Mouse (Mus musculus) right cerebral cortex, postnatal 10 days (tissue): ENCODE data around the gene Zfp148.

Experiments used
- DNase-seq, 2 experiments: peaks; one replicate each; pipeline ENCODE4 v3.0.0; 2021; ENCODE audit warnings: low spot score in 2 of 2

Gene Zfp148

GRCm38 (mm10) chr16:33531184-33531583 is 150.5 kb downstream of the Zfp148 start:
- DNase-seq = no peak

- no peak for DNase-seq
Observed at GRCm38 (mm10) chr16:33536456-33536855, 155.8 kb downstream of the Zfp148 start.

- DNase-seq = no peak
Observed at GRCm38 (mm10) chr16:33537499-33538225, 157.0 kb downstream of the Zfp148 start.

- no peak for DNase-seq
Observed at GRCm38 (mm10) chr16:33544346-33544745, 163.7 kb downstream of the Zfp148 start.

GRCm38 (mm10) chr16:33545530-33545929 is 164.9 kb downstream of the Zfp148 start:
- no peak for DNase-seq

- DNase-seq = no peak
Observed at GRCm38 (mm10) chr16:33553689-33554342, 173.2 kb downstream of the Zfp148 start.
